Mouse (Mus musculus) lung, postnatal 0 days (tissue): ENCODE data around the gene Pim3. TPM values are rescaled to one million over a fixed set of nuclear protein-coding genes. Genes with fewer than 3 reads are reported as not detected.
A peak's percentile ranks its signal among the peaks of the same experiment; 100 is the strongest.

Experiments
- ATAC-seq: fragments of 200-750 bp; cut with Nextera tagmentation; 2 replicates; pipeline ENCODE4 v1.8.0; 2017; ENCODE audit warnings: moderate library complexity
- DNase-seq: peaks from one replicate; pipeline ENCODE4 v3.0.0-alpha.2; 2016; ENCODE audit warnings: low spot score
- H3K27ac ChIP-seq: fragments of 300-500 bp; sonication (generic); 2 replicates; pipeline ENCODE4 v1.5.1; 2014; ENCODE audit warnings: antibody characterized with exemption, mild to moderate bottlenecking, low read length, mixed read lengths
- H3K27me3 ChIP-seq: fragments of 300-500 bp; sonication (generic); replicated peaks from 2 replicates; pipeline ENCODE4 v1.6.1; 2014; ENCODE audit warnings: low read length, mixed read lengths; ENCODE audit not compliant: insufficient read depth
- H3K36me3 ChIP-seq: fragments of 300-500 bp; sonication (generic); 2 replicates; pipeline ENCODE4 v1.6.1; 2014; ENCODE audit warnings: low read length, mixed read lengths; ENCODE audit not compliant: insufficient read depth
- H3K4me1 ChIP-seq: fragments of 300-500 bp; sonication (generic); 2 replicates; pipeline ENCODE4 v1.6.1; 2014; ENCODE audit warnings: antibody characterized with exemption, low read depth, low read length, mixed read lengths; ENCODE audit not compliant: insufficient read depth
- H3K4me2 ChIP-seq: fragments of 300-500 bp; sonication (generic); replicated peaks from 2 replicates; pipeline ENCODE4 v1.6.1; 2014; ENCODE audit warnings: low read depth, mild to moderate bottlenecking, low read length, moderate library complexity, mixed read lengths
- H3K4me3 ChIP-seq: fragments of 300-500 bp; sonication (generic); 2 replicates; pipeline ENCODE4 v1.5.1; 2014; ENCODE audit warnings: low read depth, low read length
- H3K9ac ChIP-seq: fragments of 300-500 bp; sonication (generic); replicated peaks from 2 replicates; pipeline ENCODE4 v1.6.1; 2014; ENCODE audit warnings: low read depth, mild to moderate bottlenecking
- H3K9me3 ChIP-seq: fragments of 300-500 bp; sonication (generic); 2 replicates; pipeline ENCODE4 v1.6.1; 2016; ENCODE audit warnings: low read length, mixed read lengths
- CTCF ChIP-seq: IDR thresholded peaks from 2 replicates; pipeline ENCODE4 v1.5.1; 2016; ENCODE audit warnings: antibody characterized with exemption, mild to moderate bottlenecking
- EP300 ChIP-seq: IDR thresholded peaks from 2 replicates; pipeline ENCODE4 v1.6.1; 2016; ENCODE audit warnings: antibody characterized with exemption, mild to moderate bottlenecking, control low read depth
- WGBS: fragments of 180-500 bp; shearing (Covaris S2); extraction: QIAGEN DNeasy Blood & Tissue Kit; methylation state at CpG from one replicate; pipeline ENCODE4 v1.1.7; 2014; 5-methylcytosine and 5-hydroxymethylcytosine counted together
- polyA plus RNA-seq: library from polyadenylated mRNA; unstranded; fragments of >200 nt; fragmentation: Nextera tagmentation; extraction: Ambion mirVana; gene quantifications from 2 replicates; pipeline ENCODE4 v1.2.1, GENCODE M21; 2015

Pim3 gene
- polyA plus RNA-seq, 1 experiment from 2014 or later: 69.6 TPM

GRCm38 (mm10) chr15:88865061-88865460, 3.1 kb downstream of the Pim3 start:
- no peak for TF ChIP-seq EP300
- no peak for TF ChIP-seq CTCF
- DNase-seq: no peak
- Histone ChIP-seq H3K27me3 (no peaks in the 10 kb centered on the region), H3K4me3 (peak overlapping the region; percentile 95), H3K9ac (peak overlapping the region; percentile 98; the same call in 1 of the 2 replicates), H3K36me3 (peaks cover 9% of the 10 kb centered on the region; the same call in 1 of the 2 replicates), H3K4me2 (peak overlapping the region; percentile 82), H3K4me1 (peaks cover 30% of the 10 kb centered on the region), H3K27ac (peak overlapping the region; percentile 99; the same call in 1 of the 2 replicates), H3K9me3 (no peaks in the 10 kb centered on the region)
- no peak for ATAC-seq
- 82% methylated on average over 14 of the region's 14 CpGs for WGBS

- TF ChIP-seq EP300 (no peak), CTCF (no peak)
- DNase-seq (no peak), ATAC-seq (no peak)
- no peaks in the 10 kb centered on the region for H3K27me3 ChIP-seq
- no peak overlapping the region; the same call in 1 of the 2 replicates for H3K9ac ChIP-seq
- H3K4me1 ChIP-seq: peaks cover 30% of the 10 kb centered on the region
- peaks cover 9% of the 10 kb centered on the region; the same call in 1 of the 2 replicates for H3K36me3 ChIP-seq
- H3K27ac ChIP-seq: peak overlapping the region; percentile 85
- 47% methylated on average over 4 of the region's 4 CpGs for WGBS
- no peak overlapping the region; the same call in none of the 2 replicates for H3K4me2 ChIP-seq
- no peaks in the 10 kb centered on the region for H3K9me3 ChIP-seq
- H3K4me3 ChIP-seq: no peak overlapping the region
Observed at GRCm38 (mm10) chr15:88865888-88866695, 4.1 kb downstream of the Pim3 start.

DNA sequence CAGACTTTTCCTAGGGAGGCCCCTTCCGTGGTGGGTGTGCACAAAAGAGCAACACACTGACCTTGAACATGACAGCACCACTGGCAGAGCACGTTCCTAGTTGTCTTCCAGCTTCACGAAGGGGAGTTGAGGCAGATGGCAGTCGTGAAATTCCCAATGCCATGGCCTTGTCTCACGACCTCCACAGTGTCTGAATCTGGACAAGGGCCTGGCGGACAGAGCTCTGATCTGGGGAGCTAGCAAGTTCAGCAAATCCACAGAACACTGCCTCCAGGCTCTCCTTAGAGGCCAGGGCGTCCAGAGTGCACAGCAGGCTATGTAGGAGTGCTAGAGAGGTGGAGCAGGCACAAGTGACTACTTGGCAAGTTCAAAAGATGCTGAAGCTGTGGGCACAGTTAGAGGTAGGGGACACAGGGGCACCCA, 5.0 kb downstream of the Pim3 start:
- peaks cover 26% of the 10 kb centered on the region; the same call in 1 of the 2 replicates for H3K4me1 ChIP-seq
- H3K27ac ChIP-seq: peak overlapping the region; percentile 85
- DNase-seq (no peak), ATAC-seq (no peak)
- H3K4me3 ChIP-seq: no peak overlapping the region
- peaks cover 9% of the 10 kb centered on the region; the same call in 1 of the 2 replicates for H3K36me3 ChIP-seq
- no peak overlapping the region for H3K9ac ChIP-seq
- H3K4me2 ChIP-seq: no peak overlapping the region; the same call in 1 of the 2 replicates
- no peaks in the 10 kb centered on the region for H3K9me3 ChIP-seq
- H3K27me3 ChIP-seq: no peaks in the 10 kb centered on the region
- WGBS: 26% methylated on average over 7 of the region's 7 CpGs
- no peak for TF ChIP-seq CTCF
- no peak for TF ChIP-seq EP300

GRCm38 (mm10) chr15:88867368-88868023, 5.5 kb downstream of the Pim3 start:
- WGBS: 16% methylated on average over 5 of the region's 5 CpGs
- Histone ChIP-seq H3K27ac (peak overlapping the region; percentile 85), H3K9ac (no peak overlapping the region), H3K4me3 (no peak overlapping the region), H3K4me1 (peaks cover 26% of the 10 kb centered on the region; the same call in 1 of the 2 replicates), H3K36me3 (peaks cover 9% of the 10 kb centered on the region; the same call in 1 of the 2 replicates), H3K9me3 (no peaks in the 10 kb centered on the region), H3K27me3 (no peaks in the 10 kb centered on the region), H3K4me2 (no peak overlapping the region)
- peak; percentile 85 for DNase-seq
- peak; percentile 86 for TF ChIP-seq EP300
- TF ChIP-seq CTCF: no peak
- ATAC-seq: peak; percentile 48

GRCm38 (mm10) chr15:88868024-88868742, 6.2 kb downstream of the Pim3 start:
- H3K4me3 ChIP-seq: no peak overlapping the region
- H3K4me2 ChIP-seq: no peak overlapping the region
- WGBS: 75% methylated on average over 6 of the region's 6 CpGs

More at GRCm38 (mm10) chr15:88868024-88868742, 6.2 kb downstream of the Pim3 start:
- TF ChIP-seq CTCF (no peak), EP300 (no peak)
- Histone ChIP-seq H3K9ac (no peak overlapping the region), H3K27me3 (no peaks in the 10 kb centered on the region), H3K9me3 (no peaks in the 10 kb centered on the region), H3K36me3 (peaks cover 9% of the 10 kb centered on the region; the same call in 1 of the 2 replicates), H3K27ac (peak overlapping the region; percentile 85), H3K4me1 (peaks cover 26% of the 10 kb centered on the region; the same call in 1 of the 2 replicates)
- DNase-seq (peak; percentile 77), ATAC-seq (peak; percentile 37)
